Mouse (Mus musculus): ENCODE results near the gene Tmem201. TPM values are rescaled to one million over a fixed set of nuclear protein-coding genes. Genes with fewer than 3 reads are reported as not detected.
"Not testable (repeated sequence)": the region's sequence is repeated elsewhere in the genome, so short reads cannot be mapped to it uniquely, and the experiment has no call there.

The Tmem201 gene
- polyA plus RNA-seq, 1 experiment from 2014 or later = 43.9 TPM

DNA sequence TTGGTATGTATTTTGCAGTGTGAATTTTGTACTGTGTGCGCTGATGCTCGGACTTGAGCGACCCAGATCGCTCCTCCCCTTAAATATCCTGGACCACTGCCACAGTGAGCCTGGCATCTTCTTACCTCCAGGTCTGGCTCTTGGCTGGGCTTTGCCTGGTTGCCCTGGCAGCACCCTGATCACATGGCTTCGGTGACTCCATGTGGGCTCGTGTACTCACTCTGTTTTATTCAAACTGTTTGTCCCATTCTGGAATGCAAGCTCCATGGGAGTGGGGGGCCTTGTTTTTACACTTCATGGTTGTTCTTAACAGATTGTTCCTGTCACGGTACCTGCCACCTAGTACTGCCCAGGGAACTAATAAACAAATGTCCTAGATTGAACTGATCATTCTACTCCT, 37.5 kb upstream of the Tmem201 start:
- Histone ChIP-seq H3K4me1 (ENCODE audit: control insufficient read depth, insufficient read depth, low read depth, low read length) (peaks cover 17% of the 10 kb centered on the region), H3K9ac (ENCODE audit: low read depth, low read length) (no peak overlapping the region), H3K9me3 (ENCODE audit: control insufficient read depth, low read length) (no peaks in the 10 kb centered on the region), H3K27ac (ENCODE audit: low read depth, low read length) (no peak overlapping the region), H3K27me3 (replicated peaks; ENCODE audit: control insufficient read depth, insufficient read depth, low read length) (no peaks in the 10 kb centered on the region), H3K36me3 (ENCODE audit: control insufficient read depth, insufficient read depth, low read length) (no peaks in the 10 kb centered on the region), H3K4me3 (ENCODE audit: low read length) (no peak overlapping the region), H3K4me2 (ENCODE audit: low read length) (no peak overlapping the region)
- ATAC-seq = 0 out of 2 replicates have a peak, but pooled peaks have one; percentile 13
- WGBS = 56% methylated on average over 7 of the region's 7 CpGs

GRCm38 (mm10) chr4:149774094-149774470, 36.2 kb upstream of the Tmem201 start, which contains the start of gene Slc25a33:
Gene Slc25a33, minus strand, starts transcription at chr4:149774277.
- H3K27me3 ChIP-seq (replicated peaks; ENCODE audit: control insufficient read depth, insufficient read depth, low read length) = no peaks in the 10 kb centered on the region
- H3K27ac ChIP-seq (ENCODE audit: low read depth, low read length) = peak within 1 kb of the TSS; percentile 88
- WGBS = under 1% methylated on average over 34 of the region's 51 CpGs
- H3K4me1 ChIP-seq (ENCODE audit: control insufficient read depth, insufficient read depth, low read depth, low read length) = peaks cover 17% of the 10 kb centered on the region
- H3K9me3 ChIP-seq (ENCODE audit: control insufficient read depth, low read length) = no peaks in the 10 kb centered on the region
- H3K9ac ChIP-seq (ENCODE audit: low read depth, low read length) = peak within 1 kb of the TSS; percentile 86
- H3K4me2 ChIP-seq (ENCODE audit: low read length) = peak within 1 kb of the TSS; percentile 88
- peak within 1 kb of the TSS; percentile 78 for H3K4me3 ChIP-seq (ENCODE audit: low read length)
- peak; percentile 98 for ATAC-seq
- no peaks in the 10 kb centered on the region for H3K36me3 ChIP-seq (ENCODE audit: control insufficient read depth, insufficient read depth, low read length)

DNA sequence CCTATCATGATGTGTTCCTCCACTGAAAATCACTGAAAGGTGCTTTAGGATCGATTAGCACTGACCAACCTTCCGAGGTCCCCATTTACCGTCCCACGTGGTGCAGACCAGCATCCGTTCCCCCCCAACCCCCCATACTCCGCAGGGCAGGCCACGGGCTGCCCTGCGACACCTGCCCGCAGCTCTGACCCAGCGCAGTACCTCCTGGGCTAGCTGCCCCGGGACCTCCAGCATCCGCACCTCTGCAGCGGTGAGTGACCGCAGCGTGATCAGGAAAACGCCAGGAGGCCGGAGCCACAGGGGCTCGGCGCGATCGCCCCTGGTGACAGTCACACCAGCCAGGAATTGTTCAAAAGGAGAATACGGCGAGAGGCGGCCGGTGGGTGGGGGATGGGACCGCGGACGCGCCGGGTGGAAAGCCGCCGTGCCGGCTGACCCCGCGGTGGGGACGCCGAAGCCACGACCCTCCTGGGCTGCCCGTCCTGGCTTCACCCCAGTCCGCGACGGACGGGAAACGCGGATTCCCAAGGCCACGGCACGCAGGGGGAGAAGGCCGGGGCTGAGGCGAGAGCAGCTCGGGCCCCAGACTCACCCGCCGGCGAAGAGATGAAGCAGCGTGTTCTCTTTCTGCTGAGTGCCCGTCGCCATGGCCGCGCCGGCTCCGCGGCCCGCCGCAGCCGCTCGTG, 35.7 kb upstream of the Tmem201 start:
- no peaks in the 10 kb centered on the region for H3K9me3 ChIP-seq (ENCODE audit: control insufficient read depth, low read length)
- ATAC-seq = peak; percentile 77
- H3K27ac ChIP-seq (ENCODE audit: low read depth, low read length) = peak overlapping the region; percentile 88
- H3K4me3 ChIP-seq (ENCODE audit: low read length) = peak overlapping the region; percentile 78
- H3K4me1 ChIP-seq (ENCODE audit: control insufficient read depth, insufficient read depth, low read depth, low read length) = peaks cover 17% of the 10 kb centered on the region
- under 1% methylated on average over 50 of the region's 65 CpGs for WGBS
- peak overlapping the region; percentile 88 for H3K4me2 ChIP-seq (ENCODE audit: low read length)
- no peaks in the 10 kb centered on the region for H3K36me3 ChIP-seq (ENCODE audit: control insufficient read depth, insufficient read depth, low read length)
- H3K27me3 ChIP-seq (replicated peaks; ENCODE audit: control insufficient read depth, insufficient read depth, low read length) = no peaks in the 10 kb centered on the region
- H3K9ac ChIP-seq (ENCODE audit: low read depth, low read length) = peak overlapping the region; percentile 86

DNA sequence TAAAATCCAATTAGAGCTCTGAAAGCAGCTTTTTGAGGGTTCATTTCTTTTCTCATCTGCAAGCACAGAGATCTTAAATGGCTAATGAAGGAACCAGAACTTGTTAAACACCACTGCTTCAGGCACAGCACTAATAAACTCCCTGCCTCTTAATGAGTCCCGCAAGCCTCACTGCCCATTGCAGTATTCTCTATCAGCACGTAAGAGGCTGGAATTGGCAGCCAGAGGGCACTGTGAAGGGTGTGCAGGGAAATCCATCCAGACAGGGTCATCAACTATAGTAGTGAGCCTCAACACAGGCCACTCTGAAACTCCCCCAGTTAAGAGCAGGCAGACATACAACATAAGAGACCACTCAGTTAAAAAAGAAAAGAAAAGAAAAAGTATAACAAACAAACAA, 34.5 kb upstream of the Tmem201 start:
- no peak for ATAC-seq
- H3K36me3 ChIP-seq (ENCODE audit: control insufficient read depth, insufficient read depth, low read length) = no peaks in the 10 kb centered on the region
- H3K4me2 ChIP-seq (ENCODE audit: low read length) = peak overlapping the region; percentile 88
- no peaks in the 10 kb centered on the region for H3K27me3 ChIP-seq (replicated peaks; ENCODE audit: control insufficient read depth, insufficient read depth, low read length)
- H3K9me3 ChIP-seq (ENCODE audit: control insufficient read depth, low read length) = no peaks in the 10 kb centered on the region
- 15% methylated on average over 2 of the region's 2 CpGs for WGBS
- peak overlapping the region; percentile 11; the same call in 1 of the 2 replicates for H3K4me3 ChIP-seq (ENCODE audit: low read length)
- peaks cover 17% of the 10 kb centered on the region for H3K4me1 ChIP-seq (ENCODE audit: control insufficient read depth, insufficient read depth, low read depth, low read length)
- H3K27ac ChIP-seq (ENCODE audit: low read depth, low read length) = no peak overlapping the region
- no peak overlapping the region for H3K9ac ChIP-seq (ENCODE audit: low read depth, low read length)

GRCm38 (mm10) chr4:149765201-149765600, 27.4 kb upstream of the Tmem201 start:
- Histone ChIP-seq H3K27me3 (replicated peaks; ENCODE audit: control insufficient read depth, insufficient read depth, low read length) (no peaks in the 10 kb centered on the region), H3K27ac (ENCODE audit: low read depth, low read length) (no peak overlapping the region), H3K4me1 (ENCODE audit: control insufficient read depth, insufficient read depth, low read depth, low read length) (no peaks in the 10 kb centered on the region), H3K9ac (ENCODE audit: low read depth, low read length) (no peak overlapping the region), H3K9me3 (ENCODE audit: control insufficient read depth, low read length) (no peaks in the 10 kb centered on the region), H3K4me3 (ENCODE audit: low read length) (no peak overlapping the region), H3K4me2 (ENCODE audit: low read length) (no peak overlapping the region), H3K36me3 (ENCODE audit: control insufficient read depth, insufficient read depth, low read length) (no peaks in the 10 kb centered on the region; the same call in 1 of the 2 replicates)
- ATAC-seq = no peak
- WGBS = 95% methylated on average over 5 of the region's 5 CpGs

DNA sequence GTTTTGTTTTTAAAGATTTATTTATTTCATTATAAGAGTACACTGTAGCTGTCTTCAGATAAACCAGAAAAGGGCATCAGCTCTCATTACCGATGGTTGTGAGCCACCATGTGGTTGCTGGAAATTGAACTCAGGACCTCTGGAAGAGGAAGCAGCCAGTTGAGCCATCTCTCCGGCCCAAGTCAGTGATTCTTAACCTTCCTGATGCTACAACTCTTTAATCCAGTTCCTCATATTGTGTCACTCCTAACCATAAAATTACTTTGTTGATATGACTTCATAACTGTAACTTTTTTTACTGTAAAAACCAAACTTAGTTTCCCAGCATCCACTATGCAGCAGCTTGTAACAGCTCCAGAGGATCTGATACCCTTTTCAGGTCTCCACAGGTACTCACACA, 25.5 kb upstream of the Tmem201 start:
- H3K4me3 ChIP-seq (ENCODE audit: low read length) = no peak overlapping the region
- no peaks in the 10 kb centered on the region for H3K27me3 ChIP-seq (replicated peaks; ENCODE audit: control insufficient read depth, insufficient read depth, low read length)
- H3K4me1 ChIP-seq (ENCODE audit: control insufficient read depth, insufficient read depth, low read depth, low read length) = no peaks in the 10 kb centered on the region
- no peaks in the 10 kb centered on the region for H3K9me3 ChIP-seq (ENCODE audit: control insufficient read depth, low read length)
- WGBS = 83% methylated on average over 2 of the region's 2 CpGs
- H3K4me2 ChIP-seq (ENCODE audit: low read length) = no peak overlapping the region
- no peak overlapping the region for H3K27ac ChIP-seq (ENCODE audit: low read depth, low read length)
- ATAC-seq = no peak
- H3K9ac ChIP-seq (ENCODE audit: low read depth, low read length) = no peak overlapping the region
- H3K36me3 ChIP-seq (ENCODE audit: control insufficient read depth, insufficient read depth, low read length) = peaks cover 5% of the 10 kb centered on the region; the same call in 1 of the 2 replicates

DNA sequence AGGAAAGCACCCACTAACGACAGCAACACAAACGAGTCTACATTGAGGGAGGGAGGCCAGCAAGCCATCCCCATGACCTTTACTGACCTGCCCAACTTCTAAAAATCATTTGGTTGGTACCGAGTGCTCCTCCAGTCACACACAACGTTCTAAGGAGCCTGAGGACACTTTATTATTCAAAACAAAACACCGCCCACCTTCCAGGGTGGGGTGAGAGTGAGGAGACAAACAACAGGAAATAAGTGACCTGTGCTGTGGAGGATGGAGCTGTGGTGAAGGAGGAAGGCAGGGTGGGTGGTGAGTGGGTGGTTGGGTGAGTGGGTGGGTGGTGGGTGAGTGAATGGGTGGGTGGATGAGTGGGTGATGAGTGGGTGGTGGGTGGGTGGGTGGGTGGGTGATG, 21.7 kb upstream of the Tmem201 start:
- 62% methylated on average over 5 of the region's 5 CpGs for WGBS
- no peak overlapping the region for H3K4me3 ChIP-seq (ENCODE audit: low read length)
- H3K4me2 ChIP-seq (ENCODE audit: low read length) = no peak overlapping the region
- no peak overlapping the region for H3K27ac ChIP-seq (ENCODE audit: low read depth, low read length)
- no peak overlapping the region for H3K9ac ChIP-seq (ENCODE audit: low read depth, low read length)
- no peaks in the 10 kb centered on the region for H3K27me3 ChIP-seq (replicated peaks; ENCODE audit: control insufficient read depth, insufficient read depth, low read length)
- H3K36me3 ChIP-seq (ENCODE audit: control insufficient read depth, insufficient read depth, low read length) = peaks cover 6% of the 10 kb centered on the region; the same call in 1 of the 2 replicates
- no peak for ATAC-seq
- no peaks in the 10 kb centered on the region for H3K9me3 ChIP-seq (ENCODE audit: control insufficient read depth, low read length)
- no peaks in the 10 kb centered on the region for H3K4me1 ChIP-seq (ENCODE audit: control insufficient read depth, insufficient read depth, low read depth, low read length)

- no peaks in the 10 kb centered on the region for H3K4me1 ChIP-seq (ENCODE audit: control insufficient read depth, insufficient read depth, low read depth, low read length)
- ATAC-seq = no peak
- no peak overlapping the region for H3K4me3 ChIP-seq (ENCODE audit: low read length)
- WGBS = 67% methylated on average over 6 of the region's 6 CpGs
- H3K4me2 ChIP-seq (ENCODE audit: low read length) = no peak overlapping the region
- no peaks in the 10 kb centered on the region for H3K27me3 ChIP-seq (replicated peaks; ENCODE audit: control insufficient read depth, insufficient read depth, low read length)
- no peaks in the 10 kb centered on the region for H3K9me3 ChIP-seq (ENCODE audit: control insufficient read depth, low read length)
- H3K36me3 ChIP-seq (ENCODE audit: control insufficient read depth, insufficient read depth, low read length) = peaks cover 6% of the 10 kb centered on the region; the same call in 1 of the 2 replicates
- H3K9ac ChIP-seq (ENCODE audit: low read depth, low read length) = no peak overlapping the region
- no peak overlapping the region for H3K27ac ChIP-seq (ENCODE audit: low read depth, low read length)
These were observed 20.6 kb upstream of the Tmem201 start for GRCm38 (mm10) chr4:149758423-149758822.

DNA sequence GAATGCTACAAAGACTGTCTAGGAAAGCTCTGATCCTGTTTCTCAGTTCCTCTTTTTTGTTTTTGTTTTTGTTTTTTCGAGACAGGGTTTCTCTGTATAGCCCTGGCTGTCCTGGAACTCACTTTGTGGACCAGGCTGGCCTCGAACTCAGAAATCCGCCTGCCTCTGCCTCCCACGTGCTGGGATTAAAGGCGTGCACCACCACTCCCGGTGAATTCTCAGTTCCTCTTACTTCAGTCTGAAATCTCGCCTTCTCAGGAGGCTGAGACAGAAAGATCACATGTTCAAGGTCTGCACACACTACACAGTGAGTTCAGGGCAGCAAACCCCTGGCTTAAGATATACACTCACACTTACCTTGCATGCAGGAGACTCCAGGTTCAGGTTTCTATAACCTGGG, 18.7 kb upstream of the Tmem201 start:
- not testable (repeated sequence) for H3K9ac ChIP-seq (ENCODE audit: low read depth, low read length); H3K4me2 ChIP-seq (ENCODE audit: low read length); H3K36me3 ChIP-seq (ENCODE audit: control insufficient read depth, insufficient read depth, low read length); H3K27ac ChIP-seq (ENCODE audit: low read depth, low read length); ATAC-seq; H3K4me1 ChIP-seq (ENCODE audit: control insufficient read depth, insufficient read depth, low read depth, low read length); H3K9me3 ChIP-seq (ENCODE audit: control insufficient read depth, low read length); H3K4me3 ChIP-seq (ENCODE audit: low read length); H3K27me3 ChIP-seq (replicated peaks; ENCODE audit: control insufficient read depth, insufficient read depth, low read length)
- WGBS = 92% methylated on average over 7 of the region's 7 CpGs
